Mouse (Mus musculus) central nervous system, embryonic 18 days (tissue): ENCODE data around the gene Gm281. TPM values are rescaled to one million over a fixed set of nuclear protein-coding genes. Genes with fewer than 3 reads are reported as not detected.

Source experiments
- polyA plus RNA-seq: library from polyadenylated mRNA; depleted of rRNA; stranded (reverse); fragments of >200 nt; gene quantifications from 2 replicates; pipeline ENCODE4 v1.2.3, GENCODE M21; 2012; rRNA removed

Gm281 gene
- polyA plus RNA-seq = 0.04 TPM in 2 replicates

GRCm38 (mm10) chr14:13914387-13915082 lies at the start of gene Gm281:
TSS of gene Gm281 (minus strand) at chr14:13914478.

GRCm38 (mm10) chr14:13961401-13962112 lies 47.3 kb upstream of the Gm281 start, which contains the start of the genes Atxn7 and Thoc7:
TSS of gene Atxn7 (plus strand) at chr14:13961440.
TSS of gene Thoc7 (minus strand) at chr14:13961852.

Other genes with a start within 250 kb of the Gm281 start
- not detected in 2 replicates for gene Sntn, start 243.6 kb downstream of the Gm281 start, polyA plus RNA-seq
- gene Atxn7, start 47.0 kb upstream of the Gm281 start, polyA plus RNA-seq = 15.2 and 15.5 TPM in 2 replicates
- gene Thoc7, start 47.4 kb upstream of the Gm281 start, polyA plus RNA-seq = 120 and 126 TPM in 2 replicates
- 126 TPM in 2 replicates for gene Psmd6, start 206.5 kb upstream of the Gm281 start, polyA plus RNA-seq